Comparison of ENCODE assay signal across 19 mouse cellular contexts in genomic region chr17:84713563-84714164, GRCm38 (mm10). TPM values are rescaled to one million over a fixed set of nuclear protein-coding genes. Genes with fewer than 3 reads are reported as not detected.
DNase-seq lines count a peak whose midpoint lies in the region; ATAC-seq and TF ChIP-seq lines count a peak whose summit lies in the region.
"Had no signal": no experiment of that assay in that cellular context is flagged by ENCODE, and none has a peak within 500 bp of the region (broad histone marks: within the 10 kb centered on the region; RNA-seq: fewer than 3 reads in every experiment).

No protein-coding gene starts in this region.

- H3K9me3 ChIP-seq in kidney, embryonic 16.5 days (ENCODE audit: low read length) = no peaks in the 10 kb centered on the region
- H3K9me3 ChIP-seq in forebrain, embryonic 14.5 days (replicated peaks; ENCODE audit: control insufficient read depth, low read length) = no peaks in the 10 kb centered on the region
- H3K9me3 ChIP-seq: heart, embryonic 10.5 days; limb, embryonic 10.5 days; liver, embryonic 13.5 days; neural tube, embryonic 13.5 days had no signal

- 0 out of 2 replicates have a peak overlapping the region, but pooled peaks have one; percentile 27 for H3K27ac ChIP-seq in kidney, embryonic 16.5 days (ENCODE audit: low read length)
- H3K27ac ChIP-seq in forebrain, embryonic 14.5 days (ENCODE audit: low read depth, low read length) = peak overlapping the region; percentile 14; the same call in 1 of the 2 replicates
- H3K27ac ChIP-seq in olfactory bulb, adult 2 months (ENCODE audit: insufficient read depth, low read depth, low read length) = peak overlapping the region; percentile 18; the same call in 1 of the 2 replicates
- H3K27ac ChIP-seq: heart, embryonic 10.5 days; kidney, postnatal 0 days; limb, embryonic 10.5 days; liver, embryonic 13.5 days; neural tube, embryonic 13.5 days had no signal

- H3K36me3 ChIP-seq in kidney, embryonic 16.5 days (ENCODE audit: insufficient read depth, low read length) = peaks cover 20% of the 10 kb centered on the region
- peaks cover 4% of the 10 kb centered on the region; the same call in 1 of the 2 replicates for H3K36me3 ChIP-seq in forebrain, embryonic 14.5 days (ENCODE audit: control insufficient read depth, insufficient read depth, low read length)

- no peak for DNase-seq in kidney, adult 8-10 months
- DNase-seq in right cerebral cortex, adult 18-20 months = peak; percentile 73
- no peak for DNase-seq in right cerebral cortex, postnatal 14 days
- DNase-seq in forebrain, embryonic 14.5 days (ENCODE audit: low spot score) = peak; percentile 59
- DNase-seq in cerebellum, postnatal 25 days = no peak
- DNase-seq in kidney, postnatal 10 days = no peak
- DNase-seq: cerebellum, adult 18-20 months; heart, postnatal 4 days; liver, embryonic 13.5 days; thymus, adult 18-20 months had no signal

- no peaks in the 10 kb centered on the region for H3K27me3 ChIP-seq in kidney, embryonic 16.5 days (ENCODE audit: insufficient read depth, low read length)
- H3K27me3 ChIP-seq in forebrain, embryonic 14.5 days (replicated peaks; ENCODE audit: control insufficient read depth, insufficient read depth, low read length) = no peaks in the 10 kb centered on the region
- H3K27me3 ChIP-seq: liver, embryonic 13.5 days had no signal

- no peak overlapping the region for H3K4me2 ChIP-seq in kidney, embryonic 16.5 days (replicated peaks; ENCODE audit: low read depth, low read length)
- no peak overlapping the region for H3K4me2 ChIP-seq in forebrain, embryonic 14.5 days (ENCODE audit: low read length)
- H3K4me2 ChIP-seq: liver, embryonic 13.5 days; neural tube, embryonic 13.5 days had no signal

- TF ChIP-seq POLR2A in olfactory bulb, adult 2 months (IDR thresholded peaks at IDR 0.05; ENCODE audit: insufficient read depth, low read depth, low read length) = no peak

- no peak overlapping the region for H3K9ac ChIP-seq in kidney, embryonic 16.5 days (replicated peaks; ENCODE audit: low read length)
- no peak overlapping the region for H3K9ac ChIP-seq in forebrain, embryonic 14.5 days (ENCODE audit: low read length)
- H3K9ac ChIP-seq: liver, embryonic 13.5 days; neural tube, embryonic 13.5 days had no signal

- ATAC-seq in kidney, embryonic 16.5 days (ENCODE audit: low FRiP score, low TSS enrichment) = no peak
- peak; percentile 27 for ATAC-seq in forebrain, embryonic 14.5 days
- ATAC-seq: inflammation-experienced regulatory T-cells, adult 6 months; lung, postnatal 0 days had no signal

- TF ChIP-seq CTCF in olfactory bulb, adult 2 months (IDR thresholded peaks at IDR 0.05; ENCODE audit: insufficient read depth, low read depth, low read length) = no peak

- H3K4me3 ChIP-seq in kidney, embryonic 16.5 days (ENCODE audit: low read length) = no peak overlapping the region
- H3K4me3 ChIP-seq in forebrain, embryonic 14.5 days (ENCODE audit: low read depth, low read length) = no peak overlapping the region
- no peak overlapping the region for H3K4me3 ChIP-seq in olfactory bulb, adult 2 months (ENCODE audit: insufficient read depth, low read depth, low read length)
- H3K4me3 ChIP-seq: heart, embryonic 10.5 days; limb, embryonic 10.5 days; liver, embryonic 13.5 days; neural tube, embryonic 13.5 days had no signal

- no peaks in the 10 kb centered on the region for H3K4me1 ChIP-seq in kidney, embryonic 16.5 days (ENCODE audit: insufficient read depth, low read length)
- H3K4me1 ChIP-seq in forebrain, embryonic 14.5 days (ENCODE audit: control insufficient read depth, insufficient read depth, low read length) = peaks cover 33% of the 10 kb centered on the region
- peaks cover 20% of the 10 kb centered on the region for H3K4me1 ChIP-seq in olfactory bulb, adult 2 months (ENCODE audit: control insufficient read depth, insufficient read depth, low read length)

- WGBS in kidney, embryonic 16.5 days = 83% methylated on average over 18 of the region's 18 CpGs
- WGBS in forebrain, embryonic 14.5 days = 30% methylated on average over 18 of the region's 18 CpGs
- WGBS in olfactory bulb, adult 2 months = 27% methylated on average over 18 of the region's 18 CpGs

RNA-seq across cellular contexts. Expression of gene Abcg5, which starts 30.9 kb away (rescaled TPM):
- 3.7 TPM in 2 replicates for polyA plus RNA-seq in kidney, embryonic 16.5 days (2015; fragmentation: Nextera tagmentation; extraction: Ambion mirVana)
- polyA plus RNA-seq in forebrain, embryonic 14.5 days (2014; fragmentation: Nextera tagmentation; extraction: Ambion mirVana) = 3.6 and 4.1 TPM in 2 replicates
- not detected in 2 replicates for polyA plus RNA-seq in olfactory bulb, adult 2 months (2012; ENCODE audit: insufficient read depth, insufficient read length, low replicate concordance, missing spikeins)

RNA-seq across cellular contexts. Expression of gene Abcg8, which starts 37.6 kb away (rescaled TPM):
- polyA plus RNA-seq in kidney, embryonic 16.5 days (2015; fragmentation: Nextera tagmentation; extraction: Ambion mirVana) = 0.25 and 0.30 TPM in 2 replicates
- 0.05 TPM in 1 of 2 replicates, not detected in the other for polyA plus RNA-seq in forebrain, embryonic 14.5 days (2014; fragmentation: Nextera tagmentation; extraction: Ambion mirVana)
- polyA plus RNA-seq in olfactory bulb, adult 2 months (2012; ENCODE audit: insufficient read depth, insufficient read length, low replicate concordance, missing spikeins) = not detected in 2 replicates
- polyA plus RNA-seq: cortical plate, adult 2 months; inflammation-experienced regulatory T-cells, adult 6 months; lung, postnatal 0 days; neural tube, embryonic 13.5 days had no signal

Comparison
In these comparisons a context has a peak if more than half of its experiments do, and no peak if none do; other contexts are left out.
1. DNase-seq: peak in right cerebral cortex, adult 18-20 months (single experiment) and forebrain, embryonic 14.5 days (single experiment); none in kidney, adult 8-10 months (0 of 2), right cerebral cortex, postnatal 14 days (single experiment), cerebellum, postnatal 25 days (0 of 2) and kidney, postnatal 10 days (single experiment).
2. Peak in every context shown above with its lines, with median percentiles within 50 percentile points of each other: H3K27ac ChIP-seq.